Mouse (Mus musculus): Measurements from ENCODE around the gene Cntfr.

- no peak for TF ChIP-seq CTCF (IDR thresholded peaks at IDR 0.05; ENCODE audit: low read depth, low read length)
- TF ChIP-seq POLR2AphosphoS5 (IDR thresholded peaks at IDR 0.05; ENCODE audit: insufficient replicate concordance, low read depth, low read length), result no peak
- TF ChIP-seq GATA2 (IDR thresholded peaks at IDR 0.05; ENCODE audit: borderline replicate concordance, low read depth, low read length), result no peak
- no peak for TF ChIP-seq GATA1 (IDR thresholded peaks at IDR 0.05; ENCODE audit: borderline replicate concordance, low read length)
Measured at GRCm38 (mm10) chr4:41615661-41616599, 81.0 kb downstream of the Cntfr start.
